Comparison of ENCODE assay signal across 8 mouse cellular contexts in the genomic region with DNA sequence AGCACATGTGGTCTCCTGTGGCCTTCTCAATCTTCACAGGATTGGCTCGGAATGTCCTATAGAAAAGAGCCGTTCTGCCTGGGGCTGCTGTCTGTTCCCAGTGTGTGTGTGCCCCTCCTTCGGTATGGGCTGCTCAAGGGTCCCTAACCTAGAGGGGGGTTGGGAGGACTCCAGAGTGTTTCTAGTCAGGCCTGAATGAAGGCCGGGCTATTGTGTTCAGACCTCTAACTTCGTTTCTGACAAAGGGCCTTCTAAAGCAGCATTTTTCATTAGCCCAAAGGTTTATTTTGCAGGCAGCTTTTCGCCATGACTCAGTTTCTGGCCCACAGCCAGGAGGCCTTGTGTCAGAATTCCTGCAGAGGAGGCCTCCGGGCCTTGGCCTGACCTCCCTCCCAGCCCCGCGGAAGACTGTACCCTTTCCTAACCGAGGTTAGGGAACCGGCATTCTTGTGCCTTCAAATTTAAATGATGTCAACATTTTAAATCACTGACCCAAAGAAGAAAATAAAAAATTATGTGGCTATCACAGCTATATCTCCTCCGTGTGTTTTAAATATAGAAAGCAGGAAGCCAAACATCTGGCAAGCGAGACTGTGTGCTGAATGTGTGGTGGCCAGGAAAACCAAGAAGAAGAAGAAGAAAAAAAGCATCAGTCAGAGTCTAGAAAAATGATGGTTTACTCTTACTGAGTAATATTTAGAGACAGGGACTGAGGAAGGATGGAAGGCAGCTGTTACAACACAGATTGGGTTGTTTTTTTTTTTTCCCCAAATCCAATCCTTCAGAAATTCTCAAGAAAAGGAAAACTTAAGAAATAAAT. TPM values are rescaled to one million over a fixed set of nuclear protein-coding genes. Genes with fewer than 3 reads are reported as not detected.
DNase-seq lines count a peak whose midpoint lies in the region; ATAC-seq and TF ChIP-seq lines count a peak whose summit lies in the region.

No protein-coding gene starts in this region.

- TF ChIP-seq RAD21 in MEL (IDR thresholded peaks at IDR 0.05; ENCODE audit: low read depth, low read length), result no peak

- H3K4me2 ChIP-seq in hindbrain, embryonic 11.5 days (replicated peaks; ENCODE audit: low read depth, low read length), result no peak overlapping the region
- peak overlapping the region; percentile 28 for H3K4me2 ChIP-seq in lung, embryonic 15.5 days

- H3K9ac ChIP-seq in MEL (ENCODE audit: control insufficient read depth, low read depth, low read length, poor library complexity, severe bottlenecking), result peak overlapping the region; percentile 33
- no peak overlapping the region for H3K9ac ChIP-seq in hindbrain, embryonic 11.5 days (ENCODE audit: low read depth, low read length)
- H3K9ac ChIP-seq in lung, embryonic 15.5 days, result 0 out of 2 replicates have a peak overlapping the region, but pooled peaks have one; percentile 11

- peak overlapping the region; percentile 19; the same call in 1 of the 2 replicates for H3K27ac ChIP-seq in MEL (ENCODE audit: control insufficient read depth, low read depth, low read length)
- peak overlapping the region; percentile 74 for H3K27ac ChIP-seq in hindbrain, embryonic 11.5 days (ENCODE audit: low read depth, low read length)
- peak overlapping the region; percentile 94 for H3K27ac ChIP-seq in lung, embryonic 15.5 days

- DNase-seq in MEL (ENCODE audit: low read depth, low spot score), result peak; percentile 81
- DNase-seq in cerebellum, adult 9-10 months, result peak; percentile 89
- DNase-seq in frontal cortex, postnatal 25 days (ENCODE audit: low spot score in 2 of 2), result peak; percentile 31 to 54
- peak; percentile 82 for DNase-seq in hindbrain, embryonic 11.5 days (ENCODE audit: low spot score)
- peak; percentile 67 for DNase-seq in layer of hippocampus, adult 9-11 months
- peak; percentile 39 for DNase-seq in retina, embryonic 14.5 days (ENCODE audit: low spot score)
- DNase-seq in c-Kit-positive CD71-positive TER-119-positive erythroid progenitor cells, embryonic 14.5 days (ENCODE audit: low spot score), result no peak

- no peaks in the 10 kb centered on the region for H3K79me2 ChIP-seq in MEL (ENCODE audit: control insufficient read depth, insufficient read depth, low read length, poor library complexity)

- WGBS in hindbrain, embryonic 11.5 days, result 30% methylated on average over 13 of the region's 13 CpGs
- WGBS in lung, embryonic 15.5 days, result 4% methylated on average over 13 of the region's 13 CpGs

- no peak for TF ChIP-seq CTCF in MEL (IDR thresholded peaks at IDR 0.05 in 2 of 3, conservative IDR thresholded peaks at IDR 0.05 in 1 of 3; ENCODE audit: control insufficient read depth in 1 of 3, insufficient read depth in 1 of 3, low read depth in 2 of 3, low read length in 3 of 3, poor library complexity in 1 of 3, severe bottlenecking in 1 of 3)

- peak overlapping the region; percentile 40 to 47; a peak in 3 of 4 replicates for H3K4me3 ChIP-seq in MEL (ENCODE audit: control insufficient read depth in 1 of 2, insufficient read depth in 1 of 2, low read depth in 2 of 2, low read length in 2 of 2)
- no peak overlapping the region for H3K4me3 ChIP-seq in hindbrain, embryonic 11.5 days (ENCODE audit: low read depth, low read length)
- no peak overlapping the region for H3K4me3 ChIP-seq in lung, embryonic 15.5 days

- H3K4me1 ChIP-seq in MEL (ENCODE audit: control insufficient read depth in 1 of 2, insufficient read depth in 2 of 2, low read length in 2 of 2), result peaks cover 8 to 19% of the 10 kb centered on the region in 2 experiments
- no peaks in the 10 kb centered on the region for H3K4me1 ChIP-seq in hindbrain, embryonic 11.5 days (replicated peaks; ENCODE audit: control insufficient read depth, insufficient read depth, low read length)
- H3K4me1 ChIP-seq in lung, embryonic 15.5 days, result peaks cover 37% of the 10 kb centered on the region

- TF ChIP-seq POLR2A in MEL (IDR thresholded peaks at IDR 0.05; ENCODE audit: control insufficient read depth in 1 of 2, insufficient read depth in 1 of 2, low read depth in 1 of 2, low read length in 2 of 2, poor library complexity in 1 of 2), result no peak

- no peaks in the 10 kb centered on the region; a peak in 1 of 4 replicates for H3K27me3 ChIP-seq in MEL (ENCODE audit: control insufficient read depth in 1 of 2, insufficient read depth in 2 of 2, low read length in 2 of 2)
- no peaks in the 10 kb centered on the region for H3K27me3 ChIP-seq in hindbrain, embryonic 11.5 days (ENCODE audit: control insufficient read depth, insufficient read depth, low read length)
- H3K27me3 ChIP-seq in lung, embryonic 15.5 days, result no peaks in the 10 kb centered on the region

- TF ChIP-seq EP300 in MEL (IDR thresholded peaks at IDR 0.05; ENCODE audit: low read depth in 1 of 2, low read length in 2 of 2), result peak in 1 of 2 experiments; percentile 30; a peak in 1 of 4 replicates

- peaks cover 0 to 18% of the 10 kb centered on the region in 2 experiments; a peak in 2 of 4 replicates for H3K36me3 ChIP-seq in MEL (ENCODE audit: control insufficient read depth in 1 of 2, insufficient read depth in 2 of 2, low read length in 2 of 2)
- H3K36me3 ChIP-seq in hindbrain, embryonic 11.5 days (ENCODE audit: control insufficient read depth, insufficient read depth, low read length), result no peaks in the 10 kb centered on the region
- H3K36me3 ChIP-seq in lung, embryonic 15.5 days, result no peaks in the 10 kb centered on the region

- ATAC-seq in hindbrain, embryonic 11.5 days (ENCODE audit: low FRiP score), result peak; percentile 81
- peak; percentile 88 for ATAC-seq in lung, embryonic 15.5 days (ENCODE audit: borderline replicate concordance, extremely low read depth, low FRiP score, low TSS enrichment)

- no peaks in the 10 kb centered on the region for H3K9me3 ChIP-seq in MEL (replicated peaks; ENCODE audit: insufficient read depth, low read length)
- no peaks in the 10 kb centered on the region for H3K9me3 ChIP-seq in hindbrain, embryonic 11.5 days (ENCODE audit: control insufficient read depth, low read length)
- H3K9me3 ChIP-seq in lung, embryonic 15.5 days, result no peaks in the 10 kb centered on the region

TF ChIP-seq in MEL, 35 proteins besides CTCF, POLR2A, EP300 and RAD21 (continues in another document):
- TF ChIP-seq MYB (IDR thresholded peaks at IDR 0.05; ENCODE audit: low read depth, low read length) (no peak), MAFK (IDR thresholded peaks at IDR 0.05; ENCODE audit: borderline replicate concordance, low read depth, low read length) (no peak), POLR2AphosphoS5 (IDR thresholded peaks at IDR 0.05; ENCODE audit: borderline replicate concordance, low read depth, low read length) (no peak), ZC3H11A (IDR thresholded peaks at IDR 0.05; ENCODE audit: low read depth, low read length) (no peak), ELF1 (IDR thresholded peaks at IDR 0.05; ENCODE audit: low read depth, low read length) (0 out of 2 replicates have a peak, but pooled peaks have one; percentile 11), MYC (IDR thresholded peaks at IDR 0.05; ENCODE audit: low read depth, low read length) (no peak), KAT2A (conservative IDR thresholded peaks at IDR 0.05; ENCODE audit: low read depth, low read length) (no peak), MXI1 (IDR thresholded peaks at IDR 0.05; ENCODE audit: low read depth, low read length) (0 out of 2 replicates have a peak, but pooled peaks have one; percentile 47), ZNF384 (IDR thresholded peaks at IDR 0.05; ENCODE audit: low read depth, low read length) (peak; percentile 56; the same call in 1 of the 2 replicates), NELFE (IDR thresholded peaks at IDR 0.05; ENCODE audit: low read depth, low read length) (no peak), BHLHE40 (IDR thresholded peaks at IDR 0.05; ENCODE audit: borderline replicate concordance, low read depth, low read length) (no peak), POLR2AphosphoS2 (IDR thresholded peaks at IDR 0.05; ENCODE audit: low read length) (no peak), TCF12 (IDR thresholded peaks at IDR 0.05; ENCODE audit: low read depth, low read length) (no peak), ZKSCAN1 (IDR thresholded peaks at IDR 0.05; ENCODE audit: low read depth, low read length) (no peak), NRF1 (IDR thresholded peaks at IDR 0.05; ENCODE audit: insufficient read depth, low read depth, low read length, poor library complexity, severe bottlenecking) (no peak), SIN3A (IDR thresholded peaks at IDR 0.05; ENCODE audit: low read length) (peak; percentile 26; the same call in 1 of the 2 replicates), HCFC1 (IDR thresholded peaks at IDR 0.05; ENCODE audit: low read depth, low read length) (no peak), GATA1 (IDR thresholded peaks at IDR 0.05; ENCODE audit: low read depth, low read length) (0 out of 2 replicates have a peak, but pooled peaks have one; percentile 4), UBTF (IDR thresholded peaks at IDR 0.05; ENCODE audit: borderline replicate concordance, insufficient read depth, low read depth, low read length) (no peak), SMC3 (IDR thresholded peaks at IDR 0.05; ENCODE audit: low read depth, low read length) (no peak), GABPA (IDR thresholded peaks at IDR 0.05; ENCODE audit: low read depth, low read length) (no peak), ETS1 (IDR thresholded peaks at IDR 0.05; ENCODE audit: low read depth, low read length) (peak; percentile 64)

RNA-seq across cellular contexts. Expression of a gene that starts 53.0 kb away (rescaled TPM):
- total RNA-seq in MEL (2012; rRNA removed), result 0.42 and 0.73 TPM in 2 replicates
- under 1 TPM in 1 of 2 experiments, not detected in 1; 0.70 TPM for polyA plus RNA-seq in MEL (2012; ENCODE audit: insufficient read depth in 1 of 2, insufficient read length in 2 of 2, low read depth in 1 of 2, low replicate concordance in 2 of 2, missing spikeins in 1 of 2)
- 3.0 and 4.6 TPM in 2 replicates for polyA plus RNA-seq in hindbrain, embryonic 11.5 days (2014; fragmentation: Nextera tagmentation; extraction: Ambion mirVana)
- 0.79 and 1.1 TPM in 2 replicates for polyA plus RNA-seq in lung, embryonic 15.5 days (2015; fragmentation: Nextera tagmentation; extraction: Ambion mirVana)

RNA-seq across cellular contexts. Expression of a gene that starts 53.1 kb away (rescaled TPM):
- 5.9 and 6.5 TPM in 2 replicates for total RNA-seq in MEL (2012; rRNA removed)
- polyA plus RNA-seq in MEL (2012; ENCODE audit: insufficient read depth in 1 of 2, insufficient read length in 2 of 2, low read depth in 1 of 2, low replicate concordance in 2 of 2, missing spikeins in 1 of 2), result 1 to 10 TPM in 1 of 2 experiments, not detected in 1; 3.6 TPM
- polyA plus RNA-seq in hindbrain, embryonic 11.5 days (2014; fragmentation: Nextera tagmentation; extraction: Ambion mirVana), result 7.9 and 8.9 TPM in 2 replicates
- polyA plus RNA-seq in lung, embryonic 15.5 days (2015; fragmentation: Nextera tagmentation; extraction: Ambion mirVana), result 3.6 and 3.7 TPM in 2 replicates

RNA-seq across cellular contexts. Expression of a gene that starts 59.1 kb away (rescaled TPM):
- total RNA-seq in MEL (2012; rRNA removed), result 2.8 and 3.3 TPM in 2 replicates
- 1 to 10 TPM in 1 of 2 experiments, not detected in 1; 7.6 TPM for polyA plus RNA-seq in MEL (2012; ENCODE audit: insufficient read depth in 1 of 2, insufficient read length in 2 of 2, low read depth in 1 of 2, low replicate concordance in 2 of 2, missing spikeins in 1 of 2)
- polyA plus RNA-seq in hindbrain, embryonic 11.5 days (2014; fragmentation: Nextera tagmentation; extraction: Ambion mirVana), result 12.2 and 12.5 TPM in 2 replicates
- 9.4 and 10.3 TPM in 2 replicates for polyA plus RNA-seq in lung, embryonic 15.5 days (2015; fragmentation: Nextera tagmentation; extraction: Ambion mirVana)

Comparison
In these comparisons a context has a peak if more than half of its experiments do, and no peak if none do; other contexts are left out.
1. H3K27ac ChIP-seq: peak in every context shown above with its lines; median percentile 94 in lung, embryonic 15.5 days; 74 in hindbrain, embryonic 11.5 days; 19 in MEL.
2. H3K4me3 ChIP-seq: peak in MEL (2 of 2); none in hindbrain, embryonic 11.5 days (single experiment) and lung, embryonic 15.5 days (single experiment).